Mouse (Mus musculus): ENCODE measurements at regions not wholly inside any gene's neighbourhood (a gene's known extent, or its start where the extent isn't known, plus 50 kb on each side); places are given as distances from the start of the nearest gene placed in this dataset.

DNA sequence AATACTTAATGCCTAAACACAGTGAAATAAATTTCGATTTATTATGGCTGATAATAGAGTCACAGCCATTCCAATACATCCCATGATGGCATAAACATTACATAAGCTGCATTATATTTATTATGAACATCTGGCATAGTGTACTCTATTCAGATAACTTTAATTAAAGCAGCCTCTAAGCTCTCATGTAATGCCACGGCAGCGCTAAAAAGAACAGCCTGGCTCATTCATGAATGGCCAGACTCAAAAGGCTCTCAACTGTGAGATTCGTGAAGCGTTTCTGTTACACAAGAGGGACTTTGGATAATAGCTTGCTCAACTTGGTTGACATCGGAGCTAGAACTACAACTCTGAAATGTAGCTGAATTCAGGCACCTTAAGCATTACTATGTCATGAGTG is 497.1 kb upstream of the Adamts16 start:
- no peak for DNase-seq (ENCODE audit: low spot score)

DNA sequence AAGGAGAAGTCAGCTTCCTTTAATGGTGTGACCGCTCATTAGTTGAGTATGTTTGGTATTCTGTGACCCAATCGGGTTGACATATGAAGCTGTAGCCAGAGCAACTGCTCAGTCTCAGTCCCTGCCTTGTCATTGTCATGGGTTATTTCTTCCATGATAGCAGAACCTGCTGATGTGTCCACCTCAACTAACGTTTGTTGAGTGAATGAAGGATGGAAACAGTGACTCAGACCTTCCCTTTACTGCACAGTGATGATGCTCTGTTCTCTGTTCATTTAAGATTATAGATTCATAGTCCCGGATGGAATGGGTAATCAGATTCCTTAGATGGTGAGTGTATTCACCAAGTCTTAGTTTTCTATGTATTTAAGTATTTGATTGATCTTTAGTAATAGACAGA is 493.3 kb upstream of the Adamts16 start:
- DNase-seq (ENCODE audit: low spot score): no peak

DNA sequence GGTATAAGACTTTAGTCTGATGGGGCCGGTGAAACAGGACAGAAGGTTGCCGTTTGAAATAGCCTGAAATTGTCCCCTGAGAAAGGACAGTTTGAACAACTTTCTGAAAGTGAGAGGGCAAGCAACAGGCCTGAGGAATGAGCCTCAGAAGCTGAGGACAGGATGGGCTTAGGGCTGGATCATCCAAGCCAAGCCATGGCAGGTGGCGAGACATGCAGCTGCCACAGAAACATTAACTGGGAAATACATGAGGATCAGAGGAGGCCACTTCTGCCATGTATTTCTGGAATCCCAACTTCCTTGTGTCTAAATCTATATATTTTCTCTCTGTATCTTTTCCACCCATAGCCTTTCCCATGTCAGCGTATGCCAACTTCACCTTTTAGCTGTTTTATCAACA is 491.5 kb upstream of the Adamts16 start:
- DNase-seq (ENCODE audit: low spot score): no peak

DNA sequence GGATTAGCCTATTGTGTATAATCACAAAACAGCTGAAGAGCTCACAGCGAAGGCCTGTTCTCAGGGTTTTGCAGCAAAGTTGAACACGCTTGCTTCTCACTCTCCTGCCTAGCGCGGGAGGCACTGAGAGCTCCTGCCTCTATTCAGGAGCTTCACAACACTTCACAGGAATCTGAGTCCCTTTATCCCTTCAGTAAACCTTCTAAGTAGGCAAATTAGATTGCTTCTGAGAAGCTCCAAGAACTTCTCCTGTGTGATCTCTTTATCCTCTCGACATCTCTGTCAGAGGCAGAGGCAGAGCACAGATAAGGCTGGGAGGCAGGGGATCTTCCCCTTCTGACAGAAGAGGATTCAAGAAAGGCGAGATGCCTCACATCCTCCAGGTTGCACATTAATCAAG is 488.7 kb upstream of the Adamts16 start:
- DNase-seq (ENCODE audit: low spot score): no peak

DNA sequence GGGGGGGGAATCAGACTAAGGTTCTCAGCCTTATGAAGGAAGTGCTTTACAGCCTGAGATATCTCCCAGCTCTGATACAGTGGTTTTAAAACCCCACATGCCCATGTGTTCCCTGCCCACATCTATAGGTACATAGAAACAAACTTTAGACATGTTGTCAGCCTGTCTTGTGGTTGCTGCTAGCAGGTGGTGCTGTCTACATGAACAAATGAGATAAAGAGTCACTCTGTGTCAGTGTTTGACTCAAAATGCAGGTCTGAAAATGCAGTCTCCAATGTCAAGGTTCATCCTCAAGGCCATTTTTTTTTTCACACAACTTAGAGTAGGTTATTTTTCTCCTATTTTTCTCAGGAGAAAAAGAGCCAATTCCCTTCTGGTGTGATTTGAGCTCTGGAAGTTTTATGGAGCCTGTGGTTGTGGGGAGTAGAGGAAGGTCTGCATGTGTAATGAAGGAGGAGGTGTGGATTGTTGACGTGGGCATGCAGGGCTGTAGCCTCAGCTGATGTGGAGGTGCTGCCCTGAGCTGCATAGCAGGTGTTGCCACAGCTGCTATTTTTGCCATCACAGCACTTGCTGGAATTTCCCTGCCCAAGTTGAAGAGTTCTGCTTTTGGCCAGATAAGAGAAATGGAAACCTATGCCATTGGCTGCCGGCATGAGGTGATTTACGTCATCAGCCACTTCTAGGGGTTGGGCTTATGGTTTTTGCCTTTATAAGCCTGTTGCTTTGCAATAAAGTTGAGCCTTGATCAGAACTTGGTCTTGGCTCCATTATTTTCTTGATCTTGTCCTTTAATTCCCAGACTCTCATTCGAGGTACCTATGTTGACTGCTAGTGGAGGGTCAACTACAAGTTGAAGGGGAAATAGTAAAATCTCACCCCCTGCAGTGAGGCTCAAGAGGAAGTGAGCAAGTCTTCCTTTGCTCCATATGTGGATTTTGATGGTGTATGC is 486.5 kb upstream of the Adamts16 start:
- no peak for DNase-seq (ENCODE audit: low spot score)

DNA sequence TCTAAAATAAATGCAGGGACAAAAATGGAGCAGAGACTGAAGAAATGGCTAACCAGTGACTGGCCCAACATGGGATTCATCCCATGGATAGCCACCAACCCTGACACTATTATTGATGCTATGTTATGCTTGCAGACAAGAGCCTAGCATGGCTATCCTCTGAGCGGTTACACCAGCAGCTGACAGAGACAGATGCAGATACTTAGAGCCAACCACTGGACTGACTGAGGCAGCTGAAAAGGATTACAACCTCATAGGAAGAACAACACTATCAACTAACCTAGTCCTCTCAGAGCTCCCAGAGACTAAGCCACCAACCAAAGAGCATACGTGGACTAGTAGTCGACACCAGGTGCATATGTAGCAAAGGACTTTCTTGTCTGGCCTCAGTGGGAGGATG is 478.9 kb upstream of the Adamts16 start:
- no peak for DNase-seq (ENCODE audit: low spot score)

DNA sequence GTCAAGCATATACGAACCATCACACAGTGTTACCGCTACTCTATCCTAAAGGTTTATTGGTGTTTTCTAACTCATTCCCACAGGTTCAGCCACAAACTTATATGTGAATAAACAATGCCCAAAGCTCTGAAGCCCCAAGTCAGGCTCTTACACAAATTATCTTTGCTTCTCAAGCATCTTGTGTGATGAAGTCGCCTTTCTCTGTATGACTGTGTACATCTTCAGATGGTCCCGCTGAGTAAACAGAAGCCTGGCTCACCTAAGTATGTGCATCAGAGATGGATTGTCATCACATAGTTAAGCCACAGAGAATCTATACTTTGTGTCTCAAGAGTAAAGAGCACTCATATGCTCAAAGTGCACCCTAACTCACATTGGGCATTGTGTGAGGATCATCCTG is 462.3 kb upstream of the Adamts16 start:
- DNase-seq (ENCODE audit: low spot score): no peak

DNA sequence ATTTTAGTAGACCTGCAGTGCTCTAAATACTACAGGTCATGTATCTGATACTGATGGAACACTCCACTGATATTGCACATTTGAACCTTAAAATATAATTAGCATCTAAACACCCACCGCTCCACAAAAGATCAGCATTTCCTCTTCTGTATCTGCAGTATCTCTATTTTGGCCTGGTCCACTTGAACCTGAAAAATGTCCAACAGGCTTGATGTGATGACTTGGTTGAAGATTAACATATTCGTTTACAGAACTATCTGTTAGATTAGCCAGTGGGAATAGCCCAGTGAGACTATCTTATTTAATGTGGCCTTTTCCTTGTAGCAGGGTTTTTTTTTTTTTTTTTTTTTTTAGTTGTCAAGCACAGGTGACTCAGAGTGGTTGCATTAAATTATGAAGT is 434.4 kb upstream of the Adamts16 start:
- no peak for DNase-seq (ENCODE audit: low spot score)

DNA sequence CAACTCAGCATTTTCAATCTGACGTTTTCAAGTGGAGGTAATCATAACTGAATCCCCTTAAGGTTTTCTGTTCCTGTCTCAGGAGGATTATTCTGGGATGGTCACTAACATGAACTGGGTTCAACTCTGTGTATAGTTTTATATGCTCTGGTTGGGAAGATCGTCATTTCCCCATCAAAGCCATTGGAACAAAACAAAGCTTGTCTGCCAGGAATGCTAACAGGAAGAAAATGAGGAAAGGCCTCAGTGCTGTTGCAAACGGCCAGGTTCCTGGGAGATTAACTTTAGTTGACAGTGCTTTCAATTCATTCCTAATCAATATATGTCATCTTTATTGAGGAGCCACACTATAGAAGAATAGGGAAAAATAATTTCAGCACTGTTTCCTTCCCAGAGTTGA is 432.5 kb upstream of the Adamts16 start:
- no peak for DNase-seq (ENCODE audit: low spot score)

DNA sequence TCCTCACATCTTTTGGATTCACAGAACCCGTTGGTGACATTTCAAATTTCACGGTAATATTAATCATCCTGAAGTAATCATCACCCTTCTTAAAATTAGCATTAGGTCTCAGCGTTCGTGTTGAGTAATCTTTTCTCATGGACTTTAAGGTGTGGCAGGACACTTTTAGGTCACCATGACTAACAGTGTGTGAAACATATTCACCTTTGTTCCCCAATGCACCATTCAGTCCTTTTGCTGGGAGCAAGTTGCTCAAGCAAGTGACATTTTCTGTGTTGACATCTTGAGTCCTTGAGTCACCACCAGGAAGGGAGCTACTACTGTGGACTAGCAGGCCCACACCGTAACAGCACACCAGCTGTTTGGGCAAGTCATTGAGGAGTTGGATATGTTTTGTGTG is 431.9 kb upstream of the Adamts16 start:
- no peak for DNase-seq (ENCODE audit: low spot score)

DNA sequence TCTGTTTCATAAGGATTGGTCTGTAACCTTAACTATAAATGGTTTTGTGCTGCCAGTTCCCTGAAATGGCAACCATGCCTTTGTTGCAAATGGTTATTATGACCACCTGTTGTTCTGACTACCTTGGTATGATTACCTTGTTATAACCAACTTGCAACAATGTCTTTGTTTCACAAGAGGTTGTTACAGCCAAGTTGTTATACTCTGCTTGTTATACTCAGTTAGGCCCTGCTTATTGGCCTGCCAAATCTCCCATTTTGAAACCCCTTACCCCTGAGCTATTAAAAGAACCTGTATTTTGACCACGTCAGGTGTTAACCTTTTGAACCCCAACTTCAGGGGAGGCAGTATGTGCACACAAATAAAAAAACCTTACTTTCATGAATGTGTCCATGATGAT is 431.5 kb upstream of the Adamts16 start:
- DNase-seq (ENCODE audit: low spot score): no peak

DNA sequence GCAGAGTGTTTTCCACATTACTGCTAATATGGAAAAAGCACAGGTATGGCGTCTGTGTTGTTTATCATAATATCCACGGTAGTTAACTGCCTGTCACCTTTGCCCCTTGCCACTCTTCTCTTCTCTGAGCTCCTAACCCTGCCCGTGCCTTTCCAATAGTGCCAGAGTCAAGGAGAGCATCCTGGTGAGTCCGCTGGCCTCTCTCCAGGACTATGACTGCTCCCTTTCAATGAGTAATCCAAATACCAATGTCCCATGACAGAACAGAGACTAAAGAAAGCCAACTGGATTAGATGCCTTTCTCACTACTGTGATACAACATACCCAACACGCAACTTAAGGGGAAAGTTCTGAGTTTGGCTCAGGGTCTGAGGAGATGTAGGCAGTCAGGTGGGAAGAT is 430.8 kb upstream of the Adamts16 start:
- no peak for DNase-seq (ENCODE audit: low spot score)

DNA sequence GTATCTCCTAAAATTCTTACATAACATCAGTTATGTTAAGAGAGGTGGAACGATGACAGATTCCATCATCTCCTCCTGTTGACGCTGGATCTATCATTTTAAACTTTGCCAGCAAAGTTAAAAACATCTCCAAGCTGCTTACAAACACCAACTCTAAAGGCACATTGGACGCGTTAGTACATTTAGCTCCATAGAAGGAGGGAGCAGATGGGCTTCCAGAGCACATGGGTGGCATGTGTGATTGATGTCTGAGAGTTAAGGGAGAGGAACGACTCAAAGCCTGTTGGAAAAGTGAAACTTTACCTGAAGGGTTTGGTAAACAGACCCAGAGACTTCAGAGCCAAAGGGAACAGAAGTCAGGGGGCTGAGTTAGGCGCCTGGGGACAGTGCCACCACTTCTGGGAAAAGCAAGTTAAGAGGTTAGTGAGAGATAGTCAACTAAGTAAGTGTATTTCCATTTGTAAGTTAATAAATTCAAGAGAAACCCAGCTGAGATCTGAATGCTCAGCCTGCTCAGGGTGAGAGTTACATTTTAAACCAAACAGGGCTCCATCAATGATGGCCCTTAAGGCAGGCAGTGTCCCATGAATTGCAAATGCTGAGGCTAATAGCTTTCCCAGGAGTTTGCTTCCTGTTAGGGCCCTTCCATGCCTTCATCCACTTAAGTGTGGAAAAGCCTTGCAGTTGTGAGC is 430.3 kb upstream of the Adamts16 start:
- no peak for DNase-seq (ENCODE audit: low spot score)

DNA sequence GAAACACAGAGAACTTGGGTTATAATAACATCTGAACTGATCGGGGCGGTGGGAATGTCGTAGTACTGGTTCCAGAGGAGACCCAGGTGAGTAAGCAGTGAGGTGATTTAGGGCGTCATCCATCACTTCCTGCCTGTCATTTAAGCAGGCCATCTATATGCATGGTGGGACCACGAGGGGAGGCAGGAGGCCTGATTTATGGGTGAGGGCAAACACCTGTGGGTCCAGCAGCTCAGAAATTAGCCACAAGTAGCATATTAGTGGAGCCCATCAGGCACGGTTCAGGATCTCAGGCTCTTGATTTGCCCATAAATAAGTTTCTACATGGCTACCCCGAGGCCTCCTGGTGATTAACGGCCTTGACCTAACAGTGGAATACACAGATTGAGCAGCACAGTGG is 428.8 kb upstream of the Adamts16 start:
- no peak for DNase-seq (ENCODE audit: low spot score)

DNA sequence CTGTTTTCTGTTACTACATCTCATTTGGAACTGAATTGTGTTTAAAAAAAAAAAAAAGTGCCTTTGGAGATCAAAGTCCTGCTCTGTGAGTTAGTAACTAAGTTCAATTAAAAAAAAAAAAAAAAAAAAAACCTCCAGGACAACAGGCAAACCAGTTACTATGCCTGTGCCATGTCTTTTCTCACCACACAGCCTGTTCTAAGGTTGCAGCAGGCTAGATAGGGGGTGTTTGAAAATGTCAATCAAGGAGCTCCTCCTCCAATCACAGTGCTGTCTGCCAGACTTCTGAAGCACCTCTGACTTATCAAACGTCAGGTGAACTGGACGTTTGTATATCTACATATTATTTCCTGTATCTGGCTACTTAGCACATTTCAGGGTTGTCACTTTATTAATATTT is 427.9 kb upstream of the Adamts16 start:
- no peak for DNase-seq (ENCODE audit: low spot score)

DNA sequence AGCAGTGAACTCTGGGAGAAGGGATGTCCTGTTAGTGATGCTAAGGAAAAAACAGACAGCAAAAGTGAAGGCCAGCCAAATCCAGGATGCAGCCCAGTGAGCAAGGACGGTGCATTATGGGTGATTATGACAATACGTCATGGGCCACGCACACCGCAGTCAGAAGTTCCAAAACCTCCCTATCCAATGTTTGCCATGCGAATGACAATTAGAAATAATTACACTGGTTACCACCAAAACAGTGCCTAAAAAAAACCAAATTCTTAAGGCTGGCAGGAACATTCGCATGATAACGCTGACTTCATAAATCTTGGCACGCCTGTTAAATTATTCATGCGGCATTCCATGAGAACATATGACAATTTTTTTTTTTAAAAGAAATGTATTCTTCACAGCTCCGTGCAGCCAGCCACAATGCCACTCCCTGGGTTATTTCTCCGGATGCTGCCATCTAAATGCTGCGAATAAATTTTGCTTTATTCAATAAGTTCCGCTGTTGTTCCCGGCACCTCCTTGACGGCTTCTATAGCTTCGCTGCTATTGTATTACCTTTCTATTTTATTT is 421.8 kb upstream of the Adamts16 start:
- DNase-seq (ENCODE audit: low spot score): no peak

DNA sequence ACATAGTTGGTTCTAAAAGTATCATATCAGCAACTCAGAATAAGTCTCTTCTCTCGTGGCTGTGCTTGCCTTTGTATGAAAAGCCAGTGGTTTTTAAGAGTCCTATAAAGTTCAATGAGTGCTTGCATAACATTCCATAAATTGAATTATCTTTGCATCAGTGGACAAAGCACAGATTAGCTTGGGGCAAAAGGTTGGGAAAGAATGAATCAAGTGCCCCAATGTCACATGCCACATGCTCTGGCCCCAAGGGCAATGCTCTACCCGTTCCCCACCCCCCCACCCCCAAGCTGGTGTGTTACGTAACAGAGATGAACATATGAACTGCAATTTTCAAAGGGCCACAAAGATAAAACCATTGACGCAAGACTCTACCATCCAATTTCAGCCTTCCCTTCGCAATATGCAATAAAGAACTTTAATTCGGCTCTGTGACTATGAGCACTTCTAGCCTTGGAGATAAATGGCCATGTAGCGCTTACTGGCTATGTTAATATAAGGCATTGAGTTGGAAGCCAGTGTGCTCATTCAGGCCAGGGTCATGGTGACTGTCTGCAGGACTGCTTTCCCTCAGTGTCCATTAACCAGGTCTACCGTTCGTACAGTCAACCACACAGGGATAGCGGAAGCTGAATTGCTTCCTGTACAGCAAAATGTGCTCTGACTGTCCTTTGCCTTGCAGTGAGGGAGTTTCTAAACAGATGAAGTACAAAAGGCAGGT is 421.1 kb upstream of the Adamts16 start:
- DNase-seq (ENCODE audit: low spot score): no peak

DNA sequence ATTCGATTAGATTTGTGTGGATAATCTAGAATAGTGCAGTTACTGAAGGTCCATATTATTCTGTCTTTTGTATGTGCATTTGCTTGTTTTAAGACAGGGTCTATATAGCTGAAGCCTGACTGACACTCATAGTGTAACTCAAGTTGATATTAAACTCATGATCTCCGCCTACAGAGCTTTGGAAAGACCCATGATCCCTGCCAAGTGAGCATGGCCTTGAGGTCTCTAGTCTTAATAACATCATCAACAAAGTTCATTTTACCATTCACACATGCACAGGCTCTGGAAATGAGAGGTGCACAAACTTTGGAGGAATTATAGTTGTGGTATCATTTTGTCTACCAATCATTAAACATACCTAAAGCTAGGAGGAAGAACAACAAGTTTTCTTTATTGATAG is 412.4 kb upstream of the Adamts16 start:
- DNase-seq (ENCODE audit: low spot score): no peak

DNA sequence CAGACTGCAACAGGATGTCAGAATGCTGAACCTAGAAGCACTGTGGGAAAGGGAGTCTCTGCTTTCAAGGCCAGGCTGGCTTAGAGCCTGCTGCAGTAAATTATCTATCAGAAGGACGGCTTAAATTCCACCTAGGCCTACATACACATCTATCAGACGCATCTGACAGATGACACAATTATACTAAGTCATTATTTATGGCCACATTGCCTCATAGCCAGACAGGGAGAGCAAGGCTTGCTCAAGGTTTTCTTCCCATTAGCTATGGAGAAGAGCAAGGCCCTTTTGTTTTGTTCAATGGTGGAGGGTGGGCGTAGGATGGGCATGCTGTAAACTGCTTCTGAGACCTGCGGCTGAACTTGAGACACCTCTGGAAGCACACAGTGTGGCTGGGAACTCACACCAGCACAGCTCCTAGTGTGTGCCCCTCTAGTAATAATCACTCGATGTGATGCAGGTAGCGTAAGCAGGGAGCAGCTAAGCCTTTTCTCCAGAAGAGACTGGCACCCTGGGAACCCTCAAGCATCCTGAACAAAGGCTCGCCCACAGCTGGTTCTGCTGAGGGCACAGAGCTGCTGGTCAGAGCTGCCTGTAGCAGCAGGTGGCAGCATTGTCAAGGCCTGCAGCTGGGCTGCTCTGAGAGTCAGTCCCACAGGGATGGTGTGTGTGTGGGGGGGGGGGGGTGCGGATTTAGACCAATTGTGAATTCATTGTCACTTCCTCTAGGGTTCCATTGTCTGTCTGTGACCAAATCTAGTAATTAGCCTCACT is 406.8 kb upstream of the Adamts16 start:
- no peak for DNase-seq (ENCODE audit: low spot score)

DNA sequence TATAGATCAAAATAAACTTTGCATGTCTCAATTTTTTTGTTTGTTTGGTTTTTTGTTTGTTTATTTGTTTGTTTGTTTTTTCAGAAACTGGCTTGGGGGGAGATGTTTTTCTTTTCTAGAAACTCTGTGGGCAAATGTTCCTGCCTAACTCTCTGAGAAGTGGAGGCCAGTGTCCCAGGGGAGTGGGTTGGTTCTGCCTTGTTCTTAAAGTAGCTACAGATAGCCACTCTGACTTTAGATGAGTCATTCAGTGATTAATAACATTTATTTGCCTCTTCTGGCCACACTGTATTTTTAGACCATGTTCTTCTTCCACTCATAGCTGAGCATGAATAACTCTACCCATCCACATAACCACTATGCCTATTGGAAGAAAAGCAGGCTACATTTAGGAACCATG is 405.6 kb upstream of the Adamts16 start:
- no peak for DNase-seq (ENCODE audit: low spot score)

DNA sequence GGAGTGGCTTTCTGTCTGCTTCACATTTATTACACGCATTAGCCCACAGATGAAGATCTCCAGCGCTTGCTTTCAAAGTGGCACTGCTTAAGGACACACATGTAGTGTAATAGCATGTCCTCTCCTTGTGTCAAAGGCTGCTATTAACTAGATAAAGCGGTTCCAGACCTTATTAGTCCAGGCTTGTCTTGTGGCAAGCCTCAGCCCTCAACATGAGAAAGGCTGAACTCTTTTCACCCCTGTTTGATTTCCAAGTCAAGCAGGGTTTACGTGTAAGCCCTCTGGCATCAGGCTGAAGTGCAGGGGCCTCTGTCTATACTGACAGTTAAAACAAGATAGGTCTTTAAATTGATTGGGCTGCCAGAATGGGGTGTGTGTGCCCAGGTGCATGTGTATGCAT is 403.7 kb upstream of the Adamts16 start:
- no peak for DNase-seq (ENCODE audit: low spot score)

DNA sequence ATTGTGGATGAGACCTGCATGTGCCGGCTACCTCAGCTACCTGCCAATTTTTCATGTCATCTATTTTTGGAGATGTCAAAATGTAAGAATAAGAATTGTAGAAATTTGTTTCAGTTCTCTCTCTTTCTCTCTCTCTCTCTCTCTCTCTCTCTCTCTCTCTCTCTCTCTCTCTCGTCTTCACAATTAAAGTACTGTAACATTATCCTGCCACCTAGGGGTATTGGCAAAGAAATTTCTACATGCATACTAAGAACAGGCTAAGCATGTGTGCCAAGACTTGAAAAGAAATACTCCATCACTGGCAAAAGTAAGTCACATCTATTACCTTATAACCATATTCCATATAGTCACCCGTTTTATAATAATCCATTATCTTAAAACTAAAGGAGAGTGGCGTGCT is 398.2 kb upstream of the Adamts16 start:
- DNase-seq (ENCODE audit: low spot score): no peak
